ENCODE assay signal across 32 mouse cellular contexts in the genomic region with DNA sequence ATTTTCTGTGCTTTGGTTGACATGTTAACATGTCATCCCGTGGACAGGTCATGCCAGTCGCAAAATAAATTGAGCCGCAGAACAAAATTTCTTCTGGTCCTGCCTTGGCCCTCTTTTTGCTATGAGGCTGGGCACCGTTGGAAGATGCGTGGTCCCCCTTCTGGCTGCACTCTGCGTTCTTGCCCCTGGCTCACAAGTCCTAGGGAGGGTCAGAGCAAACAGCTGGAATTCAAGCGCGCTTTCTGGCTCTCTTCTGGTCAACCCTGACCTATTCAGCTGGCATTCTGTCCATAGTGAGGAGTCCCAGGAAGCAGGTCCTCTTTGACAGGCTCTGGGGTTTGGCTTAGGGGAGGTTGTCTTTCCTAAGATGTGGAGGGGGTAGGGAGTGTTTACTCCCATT. TPM values are rescaled to one million over a fixed set of nuclear protein-coding genes. Genes with fewer than 3 reads are reported as not detected.
"Had no signal": no experiment of that assay in that cellular context is flagged by ENCODE, and none has a peak within 500 bp of the region (broad histone marks: within the 10 kb centered on the region; RNA-seq: fewer than 3 reads in every experiment).

No protein-coding gene starts in this region.

- H3K4me2 ChIP-seq: kidney, embryonic 15.5 days had no signal

- H3K9me3 ChIP-seq: limb, embryonic 10.5 days; limb, embryonic 13.5 days; neural tube, embryonic 12.5 days; stomach, embryonic 15.5 days had no signal

- H3K27ac ChIP-seq: kidney, embryonic 15.5 days; layer of hippocampus, adult 2 months; limb, embryonic 10.5 days; limb, embryonic 13.5 days; liver, embryonic 14.5 days; macrophage; neural tube, embryonic 12.5 days; stomach, embryonic 15.5 days had no signal

- H3K9ac ChIP-seq: kidney, embryonic 15.5 days; limb, embryonic 13.5 days; liver, embryonic 14.5 days; liver, postnatal 0 days; lung, embryonic 14.5 days; neural tube, embryonic 12.5 days; stomach, embryonic 15.5 days had no signal

- ATAC-seq: inflammation-experienced regulatory T-cells, adult 6 months; liver, postnatal 0 days; lung, postnatal 0 days; midbrain, embryonic 16.5 days had no signal

- H3K36me3 ChIP-seq: kidney, embryonic 15.5 days; limb, embryonic 10.5 days; limb, embryonic 13.5 days; neural tube, embryonic 12.5 days; stomach, embryonic 15.5 days had no signal

- DNase-seq: kidney, adult 11 months; kidney, adult 8-10 months; kidney, postnatal 10 days; kidney, postnatal 4 days; layer of hippocampus, adult 9-11 months; liver, postnatal 0 days; lung, embryonic 14.5 days; retina, postnatal 1 day; right cerebral cortex, postnatal 25 days; spleen, adult 18-20 months; thymus, adult 18-20 months; thymus, postnatal 36 days had no signal

- H3K4me3 ChIP-seq: layer of hippocampus, adult 2 months; myocyte; neural tube, embryonic 12.5 days; stomach, embryonic 15.5 days had no signal

RNA-seq across cellular contexts. Expression of a gene that starts 2.6 kb away (rescaled TPM):
- total RNA-seq: layer of hippocampus, adult 2 months; layer of hippocampus, postnatal 25 days; left cerebral cortex, adult 18-20 months; left cerebral cortex, postnatal 25 days; liver, adult 2 months; megakaryocyte, adult 5-6 weeks; monocyte, adult 5-6 weeks; neutrophil, adult 5-6 weeks had no signal
- polyA plus RNA-seq: liver, adult 2 months; macrophage; midbrain, embryonic 16.5 days; urinary bladder, adult 2 months had no signal
